Mouse (Mus musculus) kidney, postnatal 0 days (tissue): ENCODE results near the gene Greb1. TPM values are rescaled to one million over a fixed set of nuclear protein-coding genes. Genes with fewer than 3 reads are reported as not detected.

Source experiments
- ATAC-seq: fragments of 200-750 bp; cut with Nextera tagmentation; replicated peaks from 2 replicates; pipeline ENCODE4 v1.8.0; 2017; ENCODE audit warnings: low read depth, moderate number of reproducible peaks, moderate TSS enrichment, moderate library complexity; ENCODE audit not compliant: low FRiP score
- DNase-seq: peaks from one replicate; pipeline ENCODE4 v3.0.0-alpha.2; 2016; ENCODE audit warnings: low spot score
- H3K27ac ChIP-seq: fragments of 300-500 bp; sonication (generic); 2 replicates; pipeline ENCODE4 v1.5.1; 2014; ENCODE audit warnings: mild to moderate bottlenecking
- H3K27me3 ChIP-seq: fragments of 300-500 bp; sonication (generic); 2 replicates; pipeline ENCODE4 v1.6.1; 2014; ENCODE audit warnings: low read length, mixed read lengths; ENCODE audit not compliant: insufficient read depth
- H3K36me3 ChIP-seq: fragments of 300-500 bp; sonication (generic); 2 replicates; pipeline ENCODE4 v1.6.1; 2014; ENCODE audit warnings: low read length, mixed read lengths; ENCODE audit not compliant: insufficient read depth
- H3K4me1 ChIP-seq: fragments of 300-500 bp; sonication (generic); replicated peaks from 2 replicates; pipeline ENCODE4 v1.6.1; 2014; ENCODE audit warnings: antibody characterized with exemption, low read length, mixed read lengths; ENCODE audit not compliant: insufficient read depth
- H3K4me2 ChIP-seq: fragments of 300-500 bp; sonication (generic); 2 replicates; pipeline ENCODE4 v1.6.1; 2014; ENCODE audit warnings: mild to moderate bottlenecking, low read length, moderate library complexity, mixed read lengths
- H3K4me3 ChIP-seq: fragments of 300-500 bp; sonication (generic); replicated peaks from 2 replicates; pipeline ENCODE4 v1.5.1; 2014; ENCODE audit warnings: low read depth, low read length
- H3K9ac ChIP-seq: fragments of 300-500 bp; sonication (generic); 2 replicates; pipeline ENCODE4 v1.6.1; 2014; ENCODE audit warnings: low read depth, low read length
- H3K9me3 ChIP-seq: fragments of 300-500 bp; sonication (generic); replicated peaks from 2 replicates; pipeline ENCODE4 v1.6.1; 2016; ENCODE audit warnings: low read length, inconsistent platforms, mixed read lengths
- CTCF ChIP-seq: IDR thresholded peaks from 2 replicates; pipeline ENCODE4 v1.5.1; 2016; ENCODE audit warnings: antibody characterized with exemption, low read depth, mild to moderate bottlenecking, moderate library complexity
- WGBS: fragments of 180-500 bp; shearing (Covaris S2); extraction: QIAGEN DNeasy Blood & Tissue Kit; methylation state at CpG from one replicate; pipeline ENCODE4 v1.1.7; 2014; 5-methylcytosine and 5-hydroxymethylcytosine counted together
- polyA plus RNA-seq: library from polyadenylated mRNA; unstranded; fragments of >200 nt; fragmentation: Nextera tagmentation; extraction: Ambion mirVana; gene quantifications from 2 replicates; pipeline ENCODE4 v1.2.1, GENCODE M21; 2015

Greb1 gene
- polyA plus RNA-seq, 1 experiment from 2014 or later, result 1.3 TPM

- Histone ChIP-seq H3K9me3 (no peaks in the 10 kb centered on the region), H3K4me2 (peak within 1 kb of the TSS; percentile 71), H3K27ac (peak within 1 kb of the TSS; percentile 51), H3K4me3 (peak within 1 kb of the TSS; percentile 76), H3K36me3 (0 out of 2 replicates have a peak, but pooled peaks cover 4% of the 10 kb centered on the region), H3K4me1 (0 out of 2 replicates have a peak, but pooled peaks cover 3% of the 10 kb centered on the region), H3K9ac (peak within 1 kb of the TSS; percentile 80), H3K27me3 (no peaks in the 10 kb centered on the region)
- 7% methylated on average over 70 of the region's 81 CpGs for WGBS
- DNase-seq (peak; percentile 90), ATAC-seq (peak; percentile 85)
- TF ChIP-seq CTCF, result no peak
Measured at GRCm38 (mm10) chr12:16810525-16811431, 10.1 kb upstream of the Greb1 start, which contains the start of gene E2f6. Gene E2f6, plus strand, starts transcription at chr12:16810963.

GRCm38 (mm10) chr12:16808045-16808444, 7.4 kb upstream of the Greb1 start:
- TF ChIP-seq CTCF, result peak; percentile 82
- H3K27ac ChIP-seq, result no peak overlapping the region
- WGBS, result 33% methylated on average over 3 of the region's 3 CpGs
- DNase-seq (peak; percentile 94), ATAC-seq (no peak)
- no peaks in the 10 kb centered on the region for H3K9me3 ChIP-seq
- H3K4me1 ChIP-seq, result 0 out of 2 replicates have a peak, but pooled peaks cover 3% of the 10 kb centered on the region
- no peak overlapping the region for H3K4me2 ChIP-seq
- H3K9ac ChIP-seq, result no peak overlapping the region
- H3K36me3 ChIP-seq, result no peaks in the 10 kb centered on the region
- H3K4me3 ChIP-seq, result no peak overlapping the region
- H3K27me3 ChIP-seq, result no peaks in the 10 kb centered on the region

- H3K4me3 ChIP-seq, result no peak overlapping the region
- no peaks in the 10 kb centered on the region for H3K36me3 ChIP-seq
- DNase-seq (peak; percentile 89), ATAC-seq (peak; percentile 52)
- H3K27me3 ChIP-seq, result no peaks in the 10 kb centered on the region
- 5% methylated on average over 5 of the region's 5 CpGs for WGBS
- H3K27ac ChIP-seq, result no peak overlapping the region
- H3K4me2 ChIP-seq, result no peak overlapping the region
- TF ChIP-seq CTCF, result peak; percentile 97
- H3K9me3 ChIP-seq, result no peaks in the 10 kb centered on the region
- H3K4me1 ChIP-seq, result peaks cover 5% of the 10 kb centered on the region; the same call in 1 of the 2 replicates
- H3K9ac ChIP-seq, result no peak overlapping the region
Measured at GRCm38 (mm10) chr12:16805511-16805910, 4.8 kb upstream of the Greb1 start.

- Histone ChIP-seq H3K4me2 (no peak overlapping the region), H3K9me3 (no peaks in the 10 kb centered on the region), H3K4me1 (peaks cover 9% of the 10 kb centered on the region; the same call in 1 of the 2 replicates), H3K27me3 (no peaks in the 10 kb centered on the region), H3K4me3 (no peak overlapping the region), H3K9ac (no peak overlapping the region), H3K27ac (no peak overlapping the region), H3K36me3 (no peaks in the 10 kb centered on the region)
- 35% methylated on average over 5 of the region's 5 CpGs for WGBS
- ATAC-seq (no peak), DNase-seq (peak; percentile 13)
- no peak for TF ChIP-seq CTCF
Measured at GRCm38 (mm10) chr12:16803956-16804430, 3.3 kb upstream of the Greb1 start.

- H3K27ac ChIP-seq, result no peak overlapping the region
- 33% methylated on average over 5 of the region's 5 CpGs for WGBS
Measured at GRCm38 (mm10) chr12:16803237-16803955, 2.7 kb upstream of the Greb1 start.

DNA sequence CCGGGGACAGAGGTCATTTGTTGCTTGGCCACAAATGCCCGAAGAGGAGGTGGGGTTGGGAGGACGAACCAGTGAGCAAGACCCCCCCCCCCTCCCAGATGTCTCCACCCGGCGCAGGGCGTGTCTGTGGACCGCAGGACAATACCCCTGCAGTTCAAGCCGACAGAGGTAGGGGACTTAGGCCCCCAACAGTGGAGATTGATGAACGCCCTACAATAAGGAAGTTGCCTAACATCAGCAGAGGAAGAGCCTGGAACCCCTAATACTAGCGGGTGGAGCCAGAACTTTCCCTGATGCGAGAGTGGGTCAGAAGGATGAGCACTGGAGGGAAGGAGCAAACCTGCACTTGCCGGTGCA, 251 bp upstream of the Greb1 start:
- WGBS, result 0% methylated on average over 10 of the region's 12 CpGs
- Histone ChIP-seq H3K9me3 (no peaks in the 10 kb centered on the region), H3K4me2 (peak overlapping the region; percentile 94), H3K27ac (no peak overlapping the region), H3K27me3 (no peaks in the 10 kb centered on the region), H3K36me3 (no peaks in the 10 kb centered on the region), H3K9ac (peak overlapping the region; percentile 59), H3K4me3 (peak overlapping the region; percentile 53), H3K4me1 (peaks cover 9% of the 10 kb centered on the region; the same call in 1 of the 2 replicates)
- peak; percentile 16 for DNase-seq
- no peak for TF ChIP-seq CTCF
- peak; percentile 54 for ATAC-seq

More at GRCm38 (mm10) chr12:16803237-16803955, 2.7 kb upstream of the Greb1 start:
- no peak for ATAC-seq
- H3K4me2 ChIP-seq, result no peak overlapping the region
- TF ChIP-seq CTCF, result no peak
- DNase-seq, result peak; percentile 75
- no peak overlapping the region for H3K4me3 ChIP-seq
- H3K27me3 ChIP-seq, result no peaks in the 10 kb centered on the region
- no peaks in the 10 kb centered on the region for H3K36me3 ChIP-seq
- H3K4me1 ChIP-seq, result peaks cover 9% of the 10 kb centered on the region; the same call in 1 of the 2 replicates
- H3K9ac ChIP-seq, result no peak overlapping the region
- H3K9me3 ChIP-seq, result no peaks in the 10 kb centered on the region
